Mouse (Mus musculus) CD4-positive helper T cell, adult 2 months (primary cell): ENCODE measurements around the gene Wipf2.
"Not testable (repeated sequence)": the region's sequence is repeated elsewhere in the genome, so short reads cannot be mapped to it uniquely, and the experiment has no call there.

Source experiments
- DNase-seq: peaks from one replicate; pipeline ENCODE4 v3.0.0-alpha.2; 2012; ENCODE audit warnings: low read depth, missing footprints, low spot score

Wipf2 gene

GRCm38 (mm10) chr11:98863028-98863750 is at the start of gene Wipf2:
TSS of gene Wipf2 (plus strand) at chr11:98863638.
- DNase-seq = peak; percentile 97

GRCm38 (mm10) chr11:98816706-98817239 is 46.7 kb upstream of the Wipf2 start:
- no peak for DNase-seq

DNA sequence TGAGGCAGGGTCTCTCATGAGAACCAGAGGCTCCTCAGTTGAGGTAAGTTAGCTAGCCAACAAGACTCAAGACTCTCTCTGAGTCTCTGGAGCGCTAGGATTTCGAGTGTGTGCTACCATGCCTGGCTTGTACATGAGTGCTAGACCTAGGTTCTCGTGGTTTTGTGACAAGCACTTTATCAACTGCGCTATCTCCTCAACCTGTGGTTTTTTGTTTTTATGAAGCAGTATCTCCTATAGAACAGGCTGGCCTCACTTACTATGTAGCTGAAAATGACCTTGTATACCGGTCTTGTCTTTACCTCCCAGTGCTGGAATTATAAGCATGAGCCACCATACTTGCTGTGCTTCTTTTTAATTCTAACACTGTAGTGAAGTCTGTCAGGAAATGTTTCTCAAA is 42.5 kb upstream of the Wipf2 start:
- peak; percentile 43 for DNase-seq

- not testable (repeated sequence) for DNase-seq
Observed at GRCm38 (mm10) chr11:98826071-98826470, 37.4 kb upstream of the Wipf2 start.

- no peak for DNase-seq
Observed at GRCm38 (mm10) chr11:98827877-98828276, 35.6 kb upstream of the Wipf2 start.

- DNase-seq = peak; percentile 70
Observed at GRCm38 (mm10) chr11:98829091-98829775, 34.2 kb upstream of the Wipf2 start.

GRCm38 (mm10) chr11:98829875-98830274 is 33.6 kb upstream of the Wipf2 start:
- DNase-seq = no peak

DNA sequence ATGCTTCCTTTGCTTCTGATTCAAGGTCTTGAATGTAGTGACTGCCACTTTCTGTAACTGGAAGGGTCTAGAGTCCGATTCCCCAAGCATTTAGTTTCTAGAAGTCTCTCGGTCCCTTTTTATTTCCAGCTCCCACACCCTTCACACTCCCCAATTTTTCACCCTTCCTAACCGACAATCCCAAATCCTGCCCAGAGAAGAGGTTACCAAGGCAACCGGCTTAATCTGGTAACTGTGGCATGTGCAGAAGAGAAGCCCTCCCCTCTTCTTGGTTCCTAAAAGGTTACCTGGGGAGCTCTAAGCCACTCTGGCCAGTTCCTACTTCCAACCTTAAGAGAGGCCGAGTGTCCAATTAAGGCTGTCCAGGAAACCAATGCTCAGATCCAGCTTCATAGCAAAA is 28.1 kb upstream of the Wipf2 start:
- no peak for DNase-seq

GRCm38 (mm10) chr11:98835725-98836124 is 27.7 kb upstream of the Wipf2 start:
- DNase-seq = no peak

DNA sequence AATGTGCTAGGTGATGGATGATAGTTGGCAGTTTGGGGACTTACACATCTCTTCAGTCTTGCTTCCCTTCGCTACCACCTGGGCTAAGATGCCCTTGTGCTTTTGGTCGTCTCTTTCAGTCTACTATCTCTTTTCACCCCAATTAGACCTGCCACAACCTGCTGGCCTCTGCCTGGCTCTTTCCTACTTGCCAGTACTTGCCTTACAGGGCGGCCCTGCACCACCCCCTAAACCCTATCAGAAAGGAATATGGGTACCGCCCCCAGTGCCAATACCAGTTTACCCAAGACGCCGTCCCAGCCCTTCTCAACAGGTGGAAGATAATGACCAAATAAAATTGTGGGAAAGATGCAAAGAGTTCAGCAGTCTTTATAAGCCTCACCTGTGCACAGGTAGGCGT is 27.3 kb upstream of the Wipf2 start:
- DNase-seq = no peak

- DNase-seq = peak; percentile 79
Observed at GRCm38 (mm10) chr11:98836651-98837141, 26.7 kb upstream of the Wipf2 start, which contains the start of gene Rapgefl1. TSS of gene Rapgefl1 (plus strand) at chr11:98836785.

- no peak for DNase-seq
Observed at GRCm38 (mm10) chr11:98837231-98837704, 26.2 kb upstream of the Wipf2 start.

DNA sequence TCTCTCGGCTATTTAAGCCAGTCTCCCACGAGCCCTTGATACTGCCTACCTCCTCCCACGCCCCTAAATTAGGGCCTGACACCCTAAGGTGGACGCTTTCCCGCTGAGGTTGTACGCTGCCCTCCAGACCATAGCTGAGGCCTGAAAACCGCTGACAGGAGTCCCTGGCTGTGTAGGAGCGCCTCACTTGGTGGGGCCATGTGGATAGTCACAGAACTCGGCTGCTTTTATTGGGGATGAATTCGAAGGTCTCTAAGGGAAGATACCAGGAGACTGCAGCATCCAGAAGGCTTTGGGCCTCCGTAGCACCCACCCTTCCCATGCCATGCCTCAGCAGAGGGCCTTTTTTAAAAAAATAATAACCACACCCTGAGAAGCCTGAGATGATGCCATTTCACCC is 25.5 kb upstream of the Wipf2 start:
- no peak for DNase-seq

DNA sequence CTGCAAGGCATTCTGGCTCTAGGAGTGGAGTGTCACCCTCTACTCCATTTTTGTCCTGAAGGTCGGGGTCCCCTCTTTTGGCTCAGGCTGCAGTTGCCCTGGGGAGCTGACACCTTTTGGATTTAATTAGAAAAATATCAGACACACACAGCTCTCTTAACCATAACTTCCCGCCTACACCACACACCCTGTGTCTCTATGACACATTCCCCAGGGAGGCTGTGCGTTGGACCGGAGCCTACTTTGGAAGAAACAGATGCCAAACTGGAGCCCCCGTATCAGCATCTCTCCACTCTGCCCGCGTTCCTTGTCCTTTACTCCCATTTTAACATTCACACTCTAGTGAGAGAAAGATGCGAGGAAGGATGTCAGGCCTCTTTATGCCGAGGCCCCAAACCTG is 24.9 kb upstream of the Wipf2 start:
- no peak for DNase-seq

GRCm38 (mm10) chr11:98839402-98839801 is 24.0 kb upstream of the Wipf2 start:
- DNase-seq = no peak

GRCm38 (mm10) chr11:98839897-98840296 is 23.5 kb upstream of the Wipf2 start:
- no peak for DNase-seq

DNA sequence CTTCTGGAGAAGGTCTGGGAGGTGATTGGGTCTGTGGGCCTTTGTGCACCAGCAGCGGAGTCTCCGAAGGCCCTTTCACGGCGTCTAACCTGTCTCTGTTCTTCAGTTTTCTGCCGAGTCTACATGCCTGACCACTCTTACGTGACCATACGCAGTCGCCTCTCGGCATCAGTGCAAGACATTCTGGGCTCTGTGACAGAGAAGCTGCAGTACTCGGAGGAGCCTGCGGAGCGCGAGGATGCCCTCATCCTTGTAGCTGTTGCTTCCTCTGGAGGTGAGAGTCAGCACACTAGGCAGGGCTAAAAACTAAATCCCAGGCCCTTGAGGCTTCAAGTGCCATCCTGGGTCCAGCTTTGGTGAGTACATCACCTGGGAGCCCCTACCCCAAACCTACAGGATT is 17.4 kb upstream of the Wipf2 start:
- DNase-seq = no peak

DNA sequence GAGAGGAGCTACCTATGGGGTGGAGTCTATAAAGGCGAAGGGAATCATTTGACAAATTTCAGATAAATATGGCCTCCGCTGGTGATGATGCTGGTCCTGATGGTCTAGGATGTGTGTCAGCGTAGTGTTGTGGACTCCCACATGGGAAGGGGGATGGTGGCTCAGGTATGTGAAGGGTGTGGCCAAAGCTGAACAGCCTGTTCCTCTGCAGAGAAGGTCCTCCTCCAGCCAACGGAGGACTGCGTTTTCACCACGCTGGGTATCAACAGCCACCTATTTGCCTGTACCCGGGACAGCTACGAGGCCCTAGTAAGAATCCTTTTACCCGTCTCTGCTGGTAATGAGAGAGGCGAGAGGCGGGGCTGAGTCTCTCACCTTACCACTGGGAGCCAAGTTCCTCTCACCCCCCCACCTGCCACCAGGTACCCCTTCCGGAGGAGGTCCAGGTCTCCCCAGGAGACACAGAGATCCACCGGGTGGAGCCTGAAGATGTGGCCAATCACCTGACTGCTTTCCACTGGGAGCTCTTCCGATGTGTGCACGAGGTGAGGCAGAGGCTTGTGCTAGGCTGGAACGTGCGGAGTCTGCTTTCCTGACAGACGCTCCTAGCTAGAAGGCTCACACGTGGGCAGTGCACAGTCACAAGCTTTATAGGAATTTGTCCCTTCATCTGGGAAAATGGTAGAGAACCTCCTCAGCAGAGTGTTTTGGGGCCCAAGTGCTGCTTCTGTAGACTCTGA is 16.4 kb upstream of the Wipf2 start:
- DNase-seq = no peak

- no peak for DNase-seq
Observed at GRCm38 (mm10) chr11:98849196-98849894, 14.1 kb upstream of the Wipf2 start.

GRCm38 (mm10) chr11:98850100-98851093 is 13.0 kb upstream of the Wipf2 start:
- no peak for DNase-seq
